Mouse (Mus musculus): ENCODE data around the gene Rbm20. TPM values are rescaled to one million over a fixed set of nuclear protein-coding genes. Genes with fewer than 3 reads are reported as not detected.

Rbm20 gene
- polyA plus RNA-seq, 1 experiment from 2014 or later = 0.51 TPM

DNA sequence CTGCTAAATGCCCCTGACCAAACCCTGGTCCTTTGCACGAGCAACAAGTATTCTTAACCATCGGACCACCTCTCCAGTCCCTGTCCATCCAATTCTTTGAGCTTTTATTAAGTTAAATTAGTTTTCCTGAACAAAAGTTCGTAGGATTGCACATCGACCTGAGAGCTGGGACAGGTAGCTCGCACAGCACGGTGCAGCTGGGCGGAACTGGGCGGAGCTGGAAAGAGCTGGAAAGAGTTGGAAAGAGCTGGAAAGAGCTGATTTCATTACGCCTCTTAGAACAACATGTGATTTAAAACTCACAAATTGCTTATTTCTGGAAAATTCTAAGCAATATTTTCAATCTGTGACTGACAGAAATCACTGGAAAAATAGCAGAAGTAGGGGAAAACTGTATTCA is 24.3 kb downstream of the Rbm20 start:
- 0 out of 2 replicates have a peak, but pooled peaks cover 5% of the 10 kb centered on the region for H3K27me3 ChIP-seq (replicated peaks)
- H3K9me3 ChIP-seq (replicated peaks) = no peaks in the 10 kb centered on the region
- WGBS = 89% methylated on average over 9 of the region's 9 CpGs
- no peak overlapping the region for H3K9ac ChIP-seq (replicated peaks)
- H3K4me3 ChIP-seq (replicated peaks) = no peak overlapping the region
- ATAC-seq (ENCODE audit: low FRiP score) = no peak
- H3K4me2 ChIP-seq = no peak overlapping the region
- H3K27ac ChIP-seq (replicated peaks) = no peak overlapping the region
- peaks cover 19% of the 10 kb centered on the region for H3K4me1 ChIP-seq
- no peaks in the 10 kb centered on the region for H3K36me3 ChIP-seq

DNA sequence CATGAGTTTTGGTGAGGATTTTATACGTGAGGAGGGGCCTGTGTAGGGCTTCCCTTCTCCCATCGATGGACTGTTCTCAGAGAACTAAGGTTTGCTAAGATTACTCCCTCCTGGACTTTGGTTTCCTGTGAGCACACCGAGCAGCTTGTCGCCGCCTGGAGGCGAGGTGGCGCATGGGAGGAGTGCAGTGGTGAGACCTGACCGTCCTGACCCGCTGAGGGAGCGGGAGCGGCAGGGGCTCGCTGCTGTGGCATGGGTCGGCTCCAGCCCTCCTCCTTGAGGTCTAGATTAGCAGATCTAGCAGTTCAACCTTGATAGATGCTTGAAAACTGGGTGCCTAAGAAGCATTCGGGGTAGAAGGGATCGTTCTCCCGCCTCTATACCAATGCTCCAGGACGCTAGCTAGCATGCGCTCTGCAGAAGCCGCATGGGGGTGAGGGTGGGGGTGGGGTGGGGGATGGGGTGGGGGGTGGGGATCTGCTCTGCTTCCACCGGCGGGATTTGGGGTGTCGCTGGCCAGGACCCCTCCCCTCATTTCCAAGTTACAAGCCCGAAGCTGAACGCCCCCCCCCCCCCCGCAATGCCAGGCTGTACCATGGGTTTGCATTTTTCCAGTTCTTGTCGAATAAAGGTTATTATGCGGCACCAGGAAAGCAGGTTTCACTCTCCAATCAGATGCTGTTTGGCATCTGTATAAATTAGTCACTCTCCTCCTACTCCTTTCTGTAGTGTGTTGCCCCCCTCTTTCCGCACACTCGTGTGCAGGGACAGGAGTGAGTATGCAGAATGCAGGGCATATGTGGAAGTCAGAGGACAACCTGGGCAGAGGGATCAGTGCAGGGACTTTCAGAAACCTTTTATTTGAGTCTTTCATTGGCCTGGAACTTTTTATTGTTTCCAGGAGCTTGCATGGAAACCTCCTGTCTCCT is 28.1 kb downstream of the Rbm20 start:
- H3K36me3 ChIP-seq = no peaks in the 10 kb centered on the region
- H3K9ac ChIP-seq (replicated peaks) = peak overlapping the region; percentile 47
- H3K4me2 ChIP-seq = peak overlapping the region; percentile 85
- peak; percentile 89 for ATAC-seq (ENCODE audit: low FRiP score)
- H3K27ac ChIP-seq (replicated peaks) = peak overlapping the region; percentile 41; the same call in 1 of the 2 replicates
- peaks cover 8% of the 10 kb centered on the region for H3K4me1 ChIP-seq
- 4% methylated on average over 28 of the region's 29 CpGs for WGBS
- 0 out of 2 replicates have a peak, but pooled peaks cover 5% of the 10 kb centered on the region for H3K27me3 ChIP-seq (replicated peaks)
- peak overlapping the region; percentile 46 for H3K4me3 ChIP-seq (replicated peaks)
- H3K9me3 ChIP-seq (replicated peaks) = no peaks in the 10 kb centered on the region

GRCm38 (mm10) chr19:53708401-53708800 is 31.3 kb downstream of the Rbm20 start:
- Histone ChIP-seq H3K9me3 (replicated peaks) (no peaks in the 10 kb centered on the region), H3K4me3 (replicated peaks) (no peak overlapping the region), H3K4me2 (no peak overlapping the region), H3K9ac (replicated peaks) (no peak overlapping the region), H3K27me3 (replicated peaks) (0 out of 2 replicates have a peak, but pooled peaks cover 5% of the 10 kb centered on the region), H3K4me1 (peaks cover 14% of the 10 kb centered on the region), H3K36me3 (no peaks in the 10 kb centered on the region), H3K27ac (replicated peaks) (no peak overlapping the region)
- no peak for ATAC-seq (ENCODE audit: low FRiP score)
- WGBS = 79% methylated on average over 11 of the region's 11 CpGs

- 59% methylated on average over 4 of the region's 4 CpGs for WGBS
- H3K4me3 ChIP-seq (replicated peaks) = no peak overlapping the region
- no peak overlapping the region for H3K27ac ChIP-seq (replicated peaks)
- H3K4me1 ChIP-seq = peaks cover 6% of the 10 kb centered on the region; the same call in 1 of the 2 replicates
- H3K27me3 ChIP-seq (replicated peaks) = no peaks in the 10 kb centered on the region
- H3K9ac ChIP-seq (replicated peaks) = no peak overlapping the region
- no peaks in the 10 kb centered on the region; the same call in 1 of the 2 replicates for H3K36me3 ChIP-seq
- no peak overlapping the region for H3K4me2 ChIP-seq
- ATAC-seq (ENCODE audit: low FRiP score) = no peak
- H3K9me3 ChIP-seq (replicated peaks) = no peaks in the 10 kb centered on the region; the same call in 1 of the 2 replicates
These were observed 33.8 kb downstream of the Rbm20 start for GRCm38 (mm10) chr19:53710861-53711260.

- WGBS = 32% methylated on average over 8 of the region's 8 CpGs
- no peak for ATAC-seq (ENCODE audit: low FRiP score)
- H3K36me3 ChIP-seq = no peaks in the 10 kb centered on the region; the same call in 1 of the 2 replicates
- peaks cover 6% of the 10 kb centered on the region; the same call in 1 of the 2 replicates for H3K4me1 ChIP-seq
- no peaks in the 10 kb centered on the region for H3K27me3 ChIP-seq (replicated peaks)
- H3K4me3 ChIP-seq (replicated peaks) = no peak overlapping the region
- H3K9ac ChIP-seq (replicated peaks) = no peak overlapping the region
- H3K4me2 ChIP-seq = no peak overlapping the region
- H3K27ac ChIP-seq (replicated peaks) = no peak overlapping the region
- H3K9me3 ChIP-seq (replicated peaks) = no peaks in the 10 kb centered on the region; the same call in 1 of the 2 replicates
These were observed 34.3 kb downstream of the Rbm20 start for GRCm38 (mm10) chr19:53711261-53711890.

- ATAC-seq (ENCODE audit: low FRiP score) = no peak
- WGBS = 69% methylated on average over 7 of the region's 7 CpGs
- no peaks in the 10 kb centered on the region; the same call in 1 of the 2 replicates for H3K9me3 ChIP-seq (replicated peaks)
- no peak overlapping the region for H3K4me2 ChIP-seq
- H3K4me1 ChIP-seq = peaks cover 6% of the 10 kb centered on the region; the same call in 1 of the 2 replicates
- H3K9ac ChIP-seq (replicated peaks) = no peak overlapping the region
- H3K27ac ChIP-seq (replicated peaks) = no peak overlapping the region
- H3K27me3 ChIP-seq (replicated peaks) = no peaks in the 10 kb centered on the region
- H3K36me3 ChIP-seq = no peaks in the 10 kb centered on the region; the same call in 1 of the 2 replicates
- H3K4me3 ChIP-seq (replicated peaks) = no peak overlapping the region
These were observed 35.4 kb downstream of the Rbm20 start for GRCm38 (mm10) chr19:53712297-53713025.

- Histone ChIP-seq H3K9me3 (replicated peaks) (no peaks in the 10 kb centered on the region; the same call in 1 of the 2 replicates), H3K4me1 (peaks cover 6% of the 10 kb centered on the region; the same call in 1 of the 2 replicates), H3K4me3 (replicated peaks) (no peak overlapping the region), H3K27ac (replicated peaks) (no peak overlapping the region), H3K9ac (replicated peaks) (no peak overlapping the region), H3K4me2 (no peak overlapping the region), H3K27me3 (replicated peaks) (no peaks in the 10 kb centered on the region), H3K36me3 (no peaks in the 10 kb centered on the region; the same call in 1 of the 2 replicates)
- 86% methylated on average over 6 of the region's 6 CpGs for WGBS
- ATAC-seq (ENCODE audit: low FRiP score) = no peak
These were observed 36.3 kb downstream of the Rbm20 start for GRCm38 (mm10) chr19:53713364-53713763.

DNA sequence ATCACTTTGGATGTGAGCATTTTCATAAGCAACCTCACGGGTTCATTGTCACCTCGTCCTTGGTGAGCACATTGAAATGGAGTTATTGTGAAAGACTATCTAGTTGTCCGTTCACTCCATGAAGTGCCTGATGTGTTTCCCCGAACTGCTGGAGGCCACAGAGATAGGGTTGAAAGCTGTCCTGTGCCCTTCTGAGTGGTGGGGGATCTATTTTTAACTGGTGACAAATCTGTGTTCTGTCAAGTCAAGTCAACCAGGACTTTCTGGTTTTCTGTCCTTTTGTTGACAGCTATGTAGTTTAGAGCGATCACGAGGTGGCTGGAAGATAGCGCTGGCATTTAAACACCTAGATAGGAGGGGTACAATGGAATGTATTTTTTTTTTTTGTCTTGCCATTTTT is 39.4 kb downstream of the Rbm20 start:
- 96% methylated on average over 7 of the region's 7 CpGs for WGBS
- H3K36me3 ChIP-seq = no peaks in the 10 kb centered on the region; the same call in 1 of the 2 replicates
- H3K9ac ChIP-seq (replicated peaks) = no peak overlapping the region
- H3K9me3 ChIP-seq (replicated peaks) = no peaks in the 10 kb centered on the region; the same call in 1 of the 2 replicates
- no peak overlapping the region for H3K4me2 ChIP-seq
- ATAC-seq (ENCODE audit: low FRiP score) = no peak
- no peaks in the 10 kb centered on the region for H3K27me3 ChIP-seq (replicated peaks)
- H3K27ac ChIP-seq (replicated peaks) = no peak overlapping the region
- H3K4me1 ChIP-seq = peaks cover 5% of the 10 kb centered on the region; the same call in 1 of the 2 replicates
- H3K4me3 ChIP-seq (replicated peaks) = no peak overlapping the region

DNA sequence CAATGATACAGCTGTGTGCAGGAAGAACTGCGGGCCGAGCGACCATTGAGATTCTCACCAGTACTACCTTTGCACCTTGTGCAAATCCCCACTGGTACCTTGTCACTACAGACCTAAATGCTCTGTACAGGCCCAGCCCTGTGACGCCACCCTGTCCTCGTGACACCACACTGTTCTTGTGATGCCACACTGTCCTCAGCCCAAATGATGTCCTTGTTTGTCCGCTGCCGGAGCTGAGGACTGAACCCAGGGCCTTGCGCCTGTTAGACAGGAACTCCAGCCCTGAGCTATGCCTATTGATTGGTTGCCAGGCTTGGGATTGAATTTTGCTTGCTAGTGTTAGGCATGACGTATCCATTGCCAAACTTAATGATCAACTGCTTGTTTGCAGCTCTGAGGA is 40.3 kb downstream of the Rbm20 start:
- ATAC-seq (ENCODE audit: low FRiP score) = no peak
- 85% methylated on average over 9 of the region's 9 CpGs for WGBS
- no peak overlapping the region for H3K4me2 ChIP-seq
- 0 out of 2 replicates have a peak, but pooled peaks cover 4% of the 10 kb centered on the region for H3K4me1 ChIP-seq
- H3K9me3 ChIP-seq (replicated peaks) = no peaks in the 10 kb centered on the region; the same call in 1 of the 2 replicates
- H3K9ac ChIP-seq (replicated peaks) = no peak overlapping the region
- H3K4me3 ChIP-seq (replicated peaks) = no peak overlapping the region
- no peak overlapping the region for H3K27ac ChIP-seq (replicated peaks)
- no peaks in the 10 kb centered on the region for H3K27me3 ChIP-seq (replicated peaks)
- H3K36me3 ChIP-seq = no peaks in the 10 kb centered on the region; the same call in 1 of the 2 replicates

DNA sequence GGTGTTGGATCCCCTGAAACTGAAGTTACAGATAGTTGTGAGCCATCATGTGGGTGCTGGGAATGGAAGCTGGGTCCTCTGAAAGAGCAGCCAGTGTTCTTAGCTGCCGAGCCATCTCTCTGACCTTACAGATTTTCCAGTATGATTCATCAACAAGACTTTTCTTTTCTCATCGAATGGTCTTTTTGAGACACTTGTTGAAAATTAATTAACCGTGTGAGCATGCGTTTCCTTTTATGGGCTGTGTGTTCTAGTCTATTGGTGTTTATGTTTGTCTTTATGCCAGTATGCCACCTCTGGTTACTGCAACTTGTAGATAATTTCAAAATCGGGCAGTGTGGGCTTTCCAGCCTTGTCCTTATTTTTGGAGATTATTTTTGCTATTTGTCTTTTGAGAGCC is 45.1 kb downstream of the Rbm20 start:
- Histone ChIP-seq H3K4me2 (no peak overlapping the region), H3K4me3 (replicated peaks) (no peak overlapping the region), H3K36me3 (no peaks in the 10 kb centered on the region), H3K27ac (replicated peaks) (no peak overlapping the region), H3K4me1 (0 out of 2 replicates have a peak, but pooled peaks cover 4% of the 10 kb centered on the region), H3K9ac (replicated peaks) (no peak overlapping the region), H3K27me3 (replicated peaks) (no peaks in the 10 kb centered on the region), H3K9me3 (replicated peaks) (no peaks in the 10 kb centered on the region)
- 79% methylated on average over 5 of the region's 5 CpGs for WGBS
- no peak for ATAC-seq (ENCODE audit: low FRiP score)

DNA sequence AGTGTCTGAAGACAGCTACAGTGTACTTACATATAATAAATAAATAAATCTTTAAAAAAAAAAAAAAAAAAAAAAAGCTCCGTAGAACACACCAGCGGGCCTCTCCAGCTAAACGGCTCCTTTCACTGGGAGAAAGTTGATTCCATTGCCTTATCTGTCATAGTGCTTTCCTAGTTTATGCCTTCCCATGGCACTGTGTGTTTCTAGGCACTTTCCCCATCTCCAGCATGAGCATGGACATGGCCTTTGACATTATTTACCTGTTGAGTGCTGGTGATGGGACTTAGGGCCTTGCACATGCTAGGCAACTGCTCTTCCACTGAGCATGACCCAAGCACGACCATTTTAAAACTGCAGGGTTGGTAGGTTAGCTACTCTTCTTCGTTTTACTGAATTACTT is 46.9 kb downstream of the Rbm20 start:
- WGBS = 88% methylated on average over 5 of the region's 5 CpGs
- Histone ChIP-seq H3K27ac (replicated peaks) (no peak overlapping the region), H3K9ac (replicated peaks) (no peak overlapping the region), H3K4me1 (0 out of 2 replicates have a peak, but pooled peaks cover 4% of the 10 kb centered on the region), H3K36me3 (no peaks in the 10 kb centered on the region), H3K4me3 (replicated peaks) (no peak overlapping the region), H3K27me3 (replicated peaks) (no peaks in the 10 kb centered on the region), H3K4me2 (no peak overlapping the region), H3K9me3 (replicated peaks) (no peaks in the 10 kb centered on the region)
- ATAC-seq (ENCODE audit: low FRiP score) = no peak

Measured in neural tube, embryonic 15.5 days (tissue).